Mouse (Mus musculus) olfactory bulb, adult 2 months (tissue): Measurements from ENCODE around the gene Ccdc97. TPM values are rescaled to one million over a fixed set of nuclear protein-coding genes. Genes with fewer than 3 reads are reported as not detected.
A peak's percentile ranks its signal among the peaks of the same experiment; 100 is the strongest.

Experiments
- H3K27ac ChIP-seq: fragments of 200-500 bp; 2 replicates; pipeline ENCODE4 v1.5.1; 2012; ENCODE audit warnings: low read depth, low read length; ENCODE audit not compliant: insufficient read depth
- H3K4me1 ChIP-seq: fragments of 200-500 bp; 2 replicates; pipeline ENCODE4 v1.6.1; 2012; ENCODE audit warnings: low read length; ENCODE audit not compliant: control insufficient read depth, insufficient read depth
- H3K4me3 ChIP-seq: fragments of 200-500 bp; 2 replicates; pipeline ENCODE4 v1.5.1; 2012; ENCODE audit warnings: mild to moderate bottlenecking, low read depth, low read length, moderate library complexity; ENCODE audit not compliant: insufficient read depth
- CTCF ChIP-seq: fragments of 200-500 bp; IDR thresholded peaks from 2 replicates; pipeline ENCODE4 v1.5.1; 2012; ENCODE audit warnings: low read depth, mild to moderate bottlenecking, low read length, moderate library complexity; ENCODE audit not compliant: insufficient read depth
- POLR2A ChIP-seq: fragments of 200-500 bp; IDR thresholded peaks from 2 replicates; pipeline ENCODE4 v1.6.1; 2012; ENCODE audit warnings: mild to moderate bottlenecking, low read depth, low read length, moderate library complexity; ENCODE audit not compliant: insufficient read depth
- WGBS: fragments of 180-500 bp; shearing (Covaris S2); methylation state at CpG from one replicate; pipeline ENCODE4 v1.1.7; 2018; 5-methylcytosine and 5-hydroxymethylcytosine counted together
- polyA plus RNA-seq: library from polyadenylated mRNA; stranded (reverse); fragments of >200 nt; gene quantifications from 2 replicates; pipeline ENCODE4 v1.2.4, GENCODE M21; 2012; ENCODE audit warnings: low replicate concordance; ENCODE audit not compliant: missing spikeins, insufficient read depth, insufficient read length

The Ccdc97 gene
- polyA plus RNA-seq, 1 experiment: not detected

- no peak for TF ChIP-seq POLR2A
- TF ChIP-seq CTCF: no peak
- H3K4me3 ChIP-seq: no peak overlapping the region
- peaks cover 45% of the 10 kb centered on the region for H3K4me1 ChIP-seq
- WGBS: 20% methylated on average over 7 of the region's 7 CpGs
- H3K27ac ChIP-seq: peak overlapping the region; percentile 71
Measured at GRCm38 (mm10) chr7:25711731-25712197, 7.1 kb downstream of the Ccdc97 start.

- 64% methylated on average over 5 of the region's 5 CpGs for WGBS
- no peak overlapping the region for H3K4me3 ChIP-seq
- no peak overlapping the region for H3K27ac ChIP-seq
- TF ChIP-seq POLR2A (no peak), CTCF (no peak)
- peaks cover 45% of the 10 kb centered on the region for H3K4me1 ChIP-seq
Measured at GRCm38 (mm10) chr7:25711165-25711564, 7.7 kb downstream of the Ccdc97 start.

- TF ChIP-seq CTCF: no peak
- no peak for TF ChIP-seq POLR2A
- Histone ChIP-seq H3K4me3 (no peak overlapping the region), H3K27ac (no peak overlapping the region), H3K4me1 (peaks cover 47% of the 10 kb centered on the region)
- WGBS: 11% methylated on average over 6 of the region's 7 CpGs
Measured at GRCm38 (mm10) chr7:25710519-25711130, 8.3 kb downstream of the Ccdc97 start.

GRCm38 (mm10) chr7:25709961-25710360 lies 8.9 kb downstream of the Ccdc97 start:
- 11% methylated on average over 12 of the region's 12 CpGs for WGBS
- TF ChIP-seq POLR2A (no peak), CTCF (no peak)
- no peak overlapping the region for H3K4me3 ChIP-seq
- H3K27ac ChIP-seq: no peak overlapping the region
- H3K4me1 ChIP-seq: peaks cover 49% of the 10 kb centered on the region

- Histone ChIP-seq H3K4me1 (peaks cover 45% of the 10 kb centered on the region), H3K27ac (no peak overlapping the region), H3K4me3 (no peak overlapping the region)
- no peak for TF ChIP-seq CTCF
- TF ChIP-seq POLR2A: no peak
- 65% methylated on average over 15 of the region's 15 CpGs for WGBS
Measured at GRCm38 (mm10) chr7:25707581-25708292, 11.2 kb downstream of the Ccdc97 start.

- TF ChIP-seq POLR2A: no peak
- TF ChIP-seq CTCF: no peak
- 79% methylated on average over 7 of the region's 7 CpGs for WGBS
Measured at GRCm38 (mm10) chr7:25706578-25707170, 12.2 kb downstream of the Ccdc97 start.

GRCm38 (mm10) chr7:25705801-25706251 lies 13.1 kb downstream of the Ccdc97 start:
- no peak overlapping the region for H3K27ac ChIP-seq
- H3K4me3 ChIP-seq: no peak overlapping the region
- WGBS: 64% methylated on average over 6 of the region's 6 CpGs
- H3K4me1 ChIP-seq: peaks cover 26% of the 10 kb centered on the region
- TF ChIP-seq CTCF (no peak), POLR2A (no peak)

More at GRCm38 (mm10) chr7:25706578-25707170, 12.2 kb downstream of the Ccdc97 start:
- peaks cover 34% of the 10 kb centered on the region for H3K4me1 ChIP-seq
- no peak overlapping the region for H3K4me3 ChIP-seq
- H3K27ac ChIP-seq: no peak overlapping the region

GRCm38 (mm10) chr7:25704716-25705364 lies 14.0 kb downstream of the Ccdc97 start:
- Histone ChIP-seq H3K27ac (no peak overlapping the region), H3K4me3 (no peak overlapping the region; the same call in 1 of the 2 replicates), H3K4me1 (peaks cover 16% of the 10 kb centered on the region)
- TF ChIP-seq CTCF (no peak), POLR2A (no peak)
- 15% methylated on average over 35 of the region's 37 CpGs for WGBS
